Mouse (Mus musculus) retina, postnatal 7 days (tissue): ENCODE measurements around the gene Aaas.

Experiments
- DNase-seq: peaks from one replicate; pipeline ENCODE4 v3.0.0-alpha.2; 2012; ENCODE audit warnings: low read depth, low spot score

Gene Aaas

GRCm38 (mm10) chr15:102350138-102350941 lies at the start of gene Aaas:
TSS of gene Aaas (minus strand) at chr15:102350771.
- peak; percentile 88 for DNase-seq

- no peak for DNase-seq
These were observed 49.0 kb upstream of the Aaas start for GRCm38 (mm10) chr15:102399229-102400221.

GRCm38 (mm10) chr15:102398629-102399028 lies 48.1 kb upstream of the Aaas start:
- no peak for DNase-seq

DNA sequence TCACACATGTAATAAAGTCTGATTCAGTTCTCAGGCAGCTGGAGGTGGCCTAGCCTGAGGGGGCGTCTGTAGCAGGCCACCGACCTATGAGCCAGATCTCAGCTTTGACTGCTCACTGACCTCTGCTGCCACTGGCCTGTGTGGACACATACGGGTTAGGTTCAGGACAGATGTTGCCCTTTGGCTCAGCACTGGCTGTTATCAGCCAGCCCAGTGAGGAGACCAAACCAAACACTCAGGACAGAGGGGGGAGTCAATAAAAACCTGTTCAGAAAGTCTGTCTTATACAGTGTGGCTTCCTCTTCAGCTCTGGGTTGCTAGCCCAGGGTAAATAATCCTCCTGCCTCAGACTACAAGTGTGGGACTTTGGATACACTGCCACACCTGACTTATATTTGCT lies 44.5 kb upstream of the Aaas start:
- no peak for DNase-seq

GRCm38 (mm10) chr15:102393584-102394014 lies 43.0 kb upstream of the Aaas start:
- peak; percentile 48 for DNase-seq

DNA sequence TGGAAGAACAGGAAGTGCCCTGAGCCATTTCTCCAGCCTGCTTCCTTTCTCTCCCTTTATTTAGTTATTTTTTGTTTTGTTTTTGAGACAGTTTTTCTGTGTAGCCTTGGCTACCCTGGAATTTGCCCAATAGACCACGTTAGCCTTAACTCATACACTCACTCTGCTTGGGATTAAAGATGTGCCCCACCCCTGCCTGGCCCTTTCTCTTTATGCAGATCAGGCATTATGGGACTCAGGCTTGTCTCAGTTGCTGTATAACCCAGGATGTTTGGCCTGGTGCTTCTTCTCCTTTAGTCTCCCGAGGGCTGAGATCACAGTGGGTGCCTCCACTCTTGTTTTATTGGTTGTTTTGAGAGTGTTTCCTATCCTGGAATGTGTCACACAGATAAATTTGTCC lies 41.9 kb upstream of the Aaas start:
- DNase-seq = no peak

DNA sequence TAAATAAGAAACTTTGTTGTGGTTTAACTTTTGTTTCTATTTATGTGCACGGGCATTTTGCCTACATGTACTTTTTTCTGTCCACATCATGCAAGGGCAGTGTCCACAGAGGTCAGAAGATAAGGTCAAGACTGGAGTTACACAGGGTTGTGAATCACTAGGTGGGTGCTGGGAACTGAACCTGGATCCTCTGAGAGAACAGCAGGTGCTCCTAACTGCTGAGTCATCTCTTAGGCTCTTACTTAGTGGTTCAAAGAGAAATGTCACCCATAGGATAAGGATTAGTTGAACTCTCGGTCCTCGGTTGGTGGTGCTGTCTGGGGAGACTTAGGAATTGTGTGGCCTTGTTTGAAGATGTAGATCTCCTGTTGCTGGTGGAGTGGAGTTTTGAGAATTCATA lies 38.4 kb upstream of the Aaas start:
- DNase-seq = no peak

- no peak for DNase-seq
These were observed 36.1 kb upstream of the Aaas start for GRCm38 (mm10) chr15:102386640-102387039.

DNA sequence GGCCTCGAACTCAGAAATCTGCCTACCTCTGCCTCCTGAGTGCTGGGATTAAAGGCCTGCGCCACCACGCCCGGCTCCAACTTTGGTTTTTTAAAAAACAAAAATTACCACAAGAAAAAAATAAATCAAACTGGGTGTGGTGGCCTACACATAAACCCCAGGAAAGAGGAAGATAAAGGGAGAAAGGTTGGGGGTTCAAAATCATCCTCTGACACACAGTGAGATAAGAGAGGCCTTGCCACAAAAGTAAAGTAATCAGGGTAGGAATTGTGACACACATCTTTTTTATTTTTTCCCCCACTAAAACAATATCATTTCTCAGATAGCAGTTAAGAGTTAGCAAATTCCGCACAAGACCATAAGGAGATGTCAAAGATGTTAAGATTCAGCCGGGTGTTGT lies 33.1 kb upstream of the Aaas start:
- DNase-seq = no peak

DNA sequence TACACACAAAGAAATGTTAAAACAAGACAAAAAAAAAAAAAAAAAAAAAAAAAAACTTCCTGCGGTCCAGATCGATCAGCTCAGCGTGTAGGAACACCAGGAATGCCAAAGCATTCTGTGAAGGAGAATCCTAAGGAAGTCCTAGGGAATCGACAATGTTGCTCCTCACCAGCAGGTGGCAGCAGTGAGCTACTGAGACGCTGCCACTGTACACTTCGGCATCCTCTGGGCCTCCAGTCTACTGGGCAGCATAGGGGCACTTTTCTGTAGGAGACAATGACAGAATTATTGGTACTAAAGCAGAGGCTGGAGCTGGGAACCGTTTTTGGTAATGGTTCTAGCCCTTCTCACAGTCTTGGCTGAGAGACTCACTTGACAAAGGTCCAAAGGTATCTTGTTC lies 31.0 kb upstream of the Aaas start:
- peak; percentile 77 for DNase-seq

GRCm38 (mm10) chr15:102377810-102378262 lies 27.3 kb upstream of the Aaas start:
- no peak for DNase-seq

- peak; percentile 67 for DNase-seq
These were observed 26.6 kb upstream of the Aaas start for GRCm38 (mm10) chr15:102377163-102377543.

DNA sequence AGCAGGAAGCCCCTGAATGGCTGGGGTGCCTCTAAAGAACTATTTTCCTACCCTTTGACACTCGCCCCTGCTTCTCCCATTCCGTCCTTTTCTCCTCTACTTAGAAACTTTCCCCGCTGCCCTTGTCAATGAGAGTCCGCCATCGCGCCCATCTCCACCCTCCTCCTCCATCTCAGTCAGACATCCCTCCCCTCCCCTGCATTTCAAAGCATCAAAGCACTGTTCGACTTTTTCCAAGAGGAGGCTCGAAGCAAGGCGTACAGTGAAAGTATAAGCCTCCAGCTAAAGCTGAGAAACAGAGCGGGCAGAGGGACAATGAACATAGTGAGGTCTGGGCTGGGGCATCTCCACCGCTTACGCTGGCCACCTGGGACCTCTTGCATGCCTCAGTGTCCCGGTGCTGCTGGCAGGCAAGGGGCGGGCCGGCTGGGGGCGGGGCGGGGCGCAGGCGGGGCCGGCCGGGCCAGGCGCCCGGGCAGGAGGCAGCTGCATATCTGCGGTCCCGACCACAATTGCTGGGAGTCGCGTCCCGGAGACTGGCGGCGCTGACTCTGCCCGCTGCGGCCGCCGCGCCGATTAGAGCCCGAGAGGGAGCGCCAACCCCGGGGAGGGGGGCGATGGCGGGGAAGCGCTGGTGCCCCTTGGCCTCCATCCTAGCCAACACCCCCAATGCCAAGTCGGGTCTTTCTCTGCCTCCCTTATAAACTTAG lies 26.0 kb upstream of the Aaas start:
- DNase-seq = no peak

- no peak for DNase-seq
These were observed 20.2 kb upstream of the Aaas start for GRCm38 (mm10) chr15:102370727-102371126.

- DNase-seq = no peak
These were observed 19.4 kb upstream of the Aaas start for GRCm38 (mm10) chr15:102369972-102370371.

DNA sequence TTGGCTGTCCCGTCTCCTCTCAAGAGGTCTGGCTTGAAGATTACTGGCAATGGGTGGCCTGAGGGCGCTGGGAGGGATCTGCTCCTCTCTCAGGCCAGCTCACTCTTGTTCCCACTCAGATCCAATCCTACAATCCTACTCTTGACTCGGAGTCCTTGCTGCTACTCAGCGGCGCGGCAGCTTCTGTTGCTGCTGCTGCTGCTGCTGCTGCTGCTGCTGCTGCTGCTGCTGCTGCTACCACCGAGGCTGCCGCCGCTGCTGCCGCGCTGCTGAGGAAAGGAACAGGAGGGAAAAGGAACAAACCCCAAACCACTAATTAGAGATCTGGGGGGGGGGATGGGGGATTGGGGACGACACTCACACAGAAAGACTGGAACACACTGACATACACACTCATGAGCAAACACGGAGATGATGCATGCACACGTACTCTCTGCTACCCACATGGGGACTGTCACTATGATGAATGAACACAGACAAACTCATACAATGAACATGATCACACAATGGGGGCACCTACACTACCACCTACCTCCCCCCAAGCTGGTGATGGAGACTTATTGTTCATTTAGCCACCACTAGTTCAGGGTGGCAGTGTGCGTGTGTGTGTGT lies 16.3 kb upstream of the Aaas start, which contains the start of gene Sp7:
Sp7 (minus strand) TSS at position 450 of the 612 bp plus-strand sequence.
- no peak for DNase-seq

- no peak for DNase-seq
These were observed 15.7 kb upstream of the Aaas start for GRCm38 (mm10) chr15:102366238-102366637.

GRCm38 (mm10) chr15:102364678-102365077 lies 14.1 kb upstream of the Aaas start:
- no peak for DNase-seq

- no peak for DNase-seq
These were observed 12.1 kb upstream of the Aaas start for GRCm38 (mm10) chr15:102362648-102363047.

GRCm38 (mm10) chr15:102358834-102359233 lies 8.3 kb upstream of the Aaas start:
- DNase-seq = no peak

DNA sequence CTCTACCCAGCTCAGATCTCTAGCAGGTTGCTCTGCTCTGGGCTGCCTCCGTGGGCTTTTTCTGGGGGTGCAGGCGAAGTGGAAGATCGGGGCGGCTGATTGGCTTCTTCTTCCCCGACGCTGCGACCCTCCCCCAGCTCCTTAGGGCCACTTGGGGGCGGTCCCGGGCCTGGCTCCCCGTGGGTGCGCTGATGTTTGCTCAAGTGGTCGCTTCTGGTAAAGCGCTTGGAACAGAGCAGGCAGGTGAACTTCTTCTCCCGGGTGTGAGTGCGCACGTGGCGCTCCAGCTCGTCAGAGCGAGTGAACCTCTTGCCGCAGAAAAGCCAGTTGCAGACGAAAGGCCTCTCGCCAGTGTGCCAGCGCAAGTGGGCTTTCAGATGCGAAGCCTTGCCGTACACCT lies 7.6 kb upstream of the Aaas start:
- no peak for DNase-seq
